Mouse (Mus musculus) forebrain, embryonic 16.5 days (tissue): ENCODE results near the gene Zfp622. TPM values are rescaled to one million over a fixed set of nuclear protein-coding genes. Genes with fewer than 3 reads are reported as not detected.
"Not testable (repeated sequence)": the region's sequence is repeated elsewhere in the genome, so short reads cannot be mapped to it uniquely, and the experiment has no call there.

Experiments used
- ATAC-seq: fragments of 200-750 bp; cut with Nextera tagmentation; 2 replicates; pipeline ENCODE4 v1.8.0; 2017; ENCODE audit warnings: mild to moderate bottlenecking, moderate library complexity
- H3K27ac ChIP-seq: fragments of 300-500 bp; sonication (generic); 2 replicates; pipeline ENCODE4 v1.5.1; 2014; ENCODE audit warnings: low read length, control low read depth
- H3K27me3 ChIP-seq: fragments of 300-500 bp; sonication (generic); replicated peaks from 2 replicates; pipeline ENCODE4 v1.6.1; 2014; ENCODE audit warnings: low read length; ENCODE audit not compliant: control insufficient read depth, insufficient read depth
- H3K36me3 ChIP-seq: fragments of 300-500 bp; sonication (generic); 2 replicates; pipeline ENCODE4 v1.6.1; 2014; ENCODE audit not compliant: control insufficient read depth, insufficient read depth
- H3K4me1 ChIP-seq: fragments of 300-500 bp; sonication (generic); replicated peaks from 2 replicates; pipeline ENCODE4 v1.6.1; 2014; ENCODE audit warnings: low read length; ENCODE audit not compliant: control insufficient read depth, insufficient read depth
- H3K4me2 ChIP-seq: fragments of 300-500 bp; sonication (generic); 2 replicates; pipeline ENCODE4 v1.6.1; 2014; ENCODE audit warnings: mild to moderate bottlenecking, low read length, control low read depth
- H3K4me3 ChIP-seq: fragments of 300-500 bp; sonication (generic); replicated peaks from 2 replicates; pipeline ENCODE4 v1.5.1; 2014; ENCODE audit warnings: mild to moderate bottlenecking, low read length, control low read depth
- H3K9ac ChIP-seq: fragments of 300-500 bp; sonication (generic); replicated peaks from 2 replicates; pipeline ENCODE4 v1.6.1; 2014; ENCODE audit warnings: low read depth, low read length, control low read depth
- H3K9me3 ChIP-seq: fragments of 300-500 bp; sonication (generic); 2 replicates; pipeline ENCODE4 v1.6.1; 2016; ENCODE audit warnings: low read length; ENCODE audit not compliant: control insufficient read depth
- WGBS: fragments of 180-500 bp; shearing (Covaris S2); extraction: QIAGEN DNeasy Blood & Tissue Kit; methylation state at CpG from one replicate; pipeline ENCODE4 v1.1.7; 2014; 5-methylcytosine and 5-hydroxymethylcytosine counted together
- polyA plus RNA-seq: library from polyadenylated mRNA; unstranded; fragments of >200 nt; fragmentation: Nextera tagmentation; extraction: Ambion mirVana; gene quantifications from 2 replicates; pipeline ENCODE4 v1.2.1, GENCODE M21; 2015

Gene Zfp622
- polyA plus RNA-seq, 1 experiment from 2014 or later, result 26.9 TPM

DNA sequence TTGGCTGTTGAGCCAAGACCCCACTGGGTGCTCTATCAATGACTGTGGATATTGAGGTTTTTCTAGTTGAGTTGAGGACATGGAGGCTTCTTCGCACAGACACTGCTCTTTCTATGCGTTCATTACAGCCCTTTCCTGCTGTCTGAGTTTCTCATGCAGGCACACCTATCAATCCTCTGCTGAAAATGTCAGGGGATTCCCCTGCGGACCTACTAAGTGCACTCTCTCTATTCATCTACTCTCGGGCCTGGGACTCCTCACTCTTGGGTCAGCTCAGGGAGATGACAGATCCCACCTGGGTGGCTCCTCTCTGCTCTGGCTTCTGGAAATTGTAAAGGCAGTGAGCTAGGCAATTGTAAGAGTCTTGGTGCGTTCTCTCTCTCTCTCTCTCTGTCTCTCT, 23.9 kb upstream of the Zfp622 start:
- H3K36me3 ChIP-seq, result no peaks in the 10 kb centered on the region
- H3K4me2 ChIP-seq, result no peak overlapping the region
- H3K9ac ChIP-seq, result no peak overlapping the region
- no peaks in the 10 kb centered on the region for H3K4me1 ChIP-seq
- no peaks in the 10 kb centered on the region for H3K27me3 ChIP-seq
- no peaks in the 10 kb centered on the region for H3K9me3 ChIP-seq
- 86% methylated on average over 5 of the region's 5 CpGs for WGBS
- H3K27ac ChIP-seq, result no peak overlapping the region
- H3K4me3 ChIP-seq, result no peak overlapping the region
- ATAC-seq, result no peak

DNA sequence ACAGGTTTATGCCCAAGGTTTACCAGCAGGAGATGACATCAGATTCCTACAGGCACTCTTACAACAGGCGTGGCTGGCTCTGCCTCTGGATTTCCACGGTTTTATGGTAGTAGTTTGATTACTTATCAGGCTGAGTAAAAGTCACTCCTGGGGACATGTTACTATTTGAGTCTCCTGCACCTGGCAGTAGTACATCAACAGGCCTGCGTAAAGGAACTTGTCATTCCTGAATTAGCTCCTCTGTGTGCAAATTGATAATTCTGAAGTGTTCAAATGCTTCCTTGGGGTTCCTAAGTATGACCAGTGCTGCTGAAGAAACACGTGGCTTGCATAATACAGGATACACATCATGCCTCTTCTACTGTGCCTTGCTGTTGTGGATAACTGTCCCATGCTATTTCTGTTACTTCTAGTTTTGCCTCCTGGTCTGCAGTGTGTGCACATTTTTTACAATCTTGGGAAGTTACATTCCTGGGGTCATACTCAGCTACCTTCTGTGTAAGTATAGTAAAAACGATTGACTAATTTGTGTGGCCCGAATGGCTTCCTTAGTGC, 17.9 kb upstream of the Zfp622 start:
- H3K36me3 ChIP-seq, result no peaks in the 10 kb centered on the region
- H3K27ac ChIP-seq, result no peak overlapping the region
- no peak overlapping the region for H3K9ac ChIP-seq
- H3K9me3 ChIP-seq, result no peaks in the 10 kb centered on the region
- no peak overlapping the region for H3K4me3 ChIP-seq
- WGBS, result 86% methylated on average over 6 of the region's 6 CpGs
- no peak overlapping the region for H3K4me2 ChIP-seq
- no peaks in the 10 kb centered on the region for H3K27me3 ChIP-seq
- no peaks in the 10 kb centered on the region for H3K4me1 ChIP-seq
- ATAC-seq, result no peak

DNA sequence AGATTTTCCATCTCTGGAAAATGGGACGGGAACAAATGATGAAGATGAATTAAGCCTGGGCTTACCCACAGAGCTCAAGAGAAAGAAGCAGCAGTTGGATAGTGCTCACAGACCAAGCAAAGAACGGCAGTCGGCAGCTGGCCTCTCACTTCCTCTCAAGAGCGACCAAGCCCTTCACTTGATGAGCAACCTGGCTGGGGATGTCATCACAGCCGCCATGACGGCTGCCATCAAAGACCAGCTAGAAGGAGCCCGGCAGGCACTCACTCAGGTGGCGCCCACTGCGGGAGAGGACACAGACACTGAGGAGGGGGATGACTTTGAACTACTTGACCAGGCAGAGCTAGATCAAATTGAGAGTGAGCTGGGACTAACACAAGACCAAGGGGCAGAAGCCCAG, 12.6 kb upstream of the Zfp622 start:
- H3K27me3 ChIP-seq, result no peaks in the 10 kb centered on the region
- no peaks in the 10 kb centered on the region for H3K36me3 ChIP-seq
- WGBS, result 91% methylated on average over 9 of the region's 9 CpGs
- no peak for ATAC-seq
- no peak overlapping the region for H3K27ac ChIP-seq
- no peak overlapping the region for H3K4me3 ChIP-seq
- H3K9ac ChIP-seq, result no peak overlapping the region
- no peaks in the 10 kb centered on the region for H3K9me3 ChIP-seq
- H3K4me2 ChIP-seq, result no peak overlapping the region
- H3K4me1 ChIP-seq, result no peaks in the 10 kb centered on the region

DNA sequence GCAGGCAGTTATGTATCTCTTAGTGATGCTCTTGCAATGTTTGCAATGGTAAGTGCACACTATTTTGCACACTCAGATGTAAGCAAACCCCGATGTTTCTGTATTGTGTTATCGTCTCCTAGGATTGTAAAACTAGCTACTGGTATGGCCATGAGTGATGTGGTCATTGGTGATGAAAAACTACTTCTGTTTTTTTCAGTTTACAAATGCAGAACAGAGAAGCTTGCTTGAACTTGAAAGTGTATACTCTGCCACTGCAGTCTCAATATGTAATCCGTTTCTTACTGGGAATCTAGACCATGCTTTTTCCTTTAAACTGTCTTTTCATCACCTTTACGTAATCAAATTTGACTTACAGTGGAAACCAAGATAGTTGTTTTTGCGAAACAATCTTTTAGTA, 11.4 kb upstream of the Zfp622 start:
- H3K27ac ChIP-seq, result no peak overlapping the region
- no peak overlapping the region for H3K4me3 ChIP-seq
- WGBS, result 92% methylated on average over 5 of the region's 5 CpGs
- no peak for ATAC-seq
- no peaks in the 10 kb centered on the region for H3K36me3 ChIP-seq
- no peaks in the 10 kb centered on the region for H3K4me1 ChIP-seq
- no peak overlapping the region for H3K4me2 ChIP-seq
- no peaks in the 10 kb centered on the region for H3K9me3 ChIP-seq
- H3K9ac ChIP-seq, result no peak overlapping the region
- no peaks in the 10 kb centered on the region for H3K27me3 ChIP-seq

DNA sequence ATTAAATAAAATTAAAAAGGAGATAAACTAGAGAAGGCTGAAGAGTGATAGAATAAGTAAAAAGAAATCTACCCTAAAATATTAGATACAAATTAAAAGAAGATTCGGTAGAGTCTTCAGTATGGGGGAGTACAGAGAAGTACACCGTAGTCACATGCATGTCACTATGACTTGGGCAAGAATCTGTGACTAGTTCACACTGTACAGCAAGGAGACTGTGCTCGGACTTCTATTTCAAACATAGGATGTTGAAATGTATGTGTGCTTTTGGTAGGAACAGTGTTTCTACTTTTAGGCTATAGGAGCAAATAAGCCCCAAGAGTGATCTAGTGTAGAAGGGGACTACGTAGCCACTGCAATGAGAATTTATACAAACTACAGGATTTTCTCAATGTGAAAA, 9.8 kb upstream of the Zfp622 start:
- H3K9me3 ChIP-seq, result no peaks in the 10 kb centered on the region
- H3K27me3 ChIP-seq, result no peaks in the 10 kb centered on the region
- H3K36me3 ChIP-seq, result no peaks in the 10 kb centered on the region
- no peaks in the 10 kb centered on the region for H3K4me1 ChIP-seq
- 92% methylated on average over 4 of the region's 4 CpGs for WGBS
- no peak overlapping the region for H3K9ac ChIP-seq
- ATAC-seq, result no peak
- no peak overlapping the region for H3K4me2 ChIP-seq
- no peak overlapping the region for H3K4me3 ChIP-seq
- no peak overlapping the region for H3K27ac ChIP-seq

DNA sequence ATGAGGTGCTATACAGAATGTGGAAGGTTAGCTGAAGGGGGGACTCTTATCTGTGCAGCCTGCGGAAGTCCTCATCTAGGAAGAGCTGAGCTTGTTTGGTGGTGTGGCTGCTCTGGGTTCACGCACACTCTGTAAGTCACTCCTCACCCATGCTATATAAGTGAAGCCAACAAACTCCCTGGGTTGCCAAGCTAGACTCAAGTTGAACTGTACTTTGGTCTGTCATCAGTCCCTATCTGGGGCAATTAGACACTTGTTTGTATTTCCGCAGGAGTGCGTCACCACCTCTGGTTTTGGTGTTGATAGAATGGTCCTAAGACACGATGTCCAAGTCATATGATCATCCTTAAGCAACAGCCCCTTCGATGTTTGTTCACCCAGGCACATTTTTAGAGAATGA, 8.4 kb upstream of the Zfp622 start:
- H3K9ac ChIP-seq, result no peak overlapping the region
- H3K27ac ChIP-seq, result no peak overlapping the region
- no peak overlapping the region for H3K4me3 ChIP-seq
- no peaks in the 10 kb centered on the region for H3K4me1 ChIP-seq
- H3K4me2 ChIP-seq, result no peak overlapping the region
- ATAC-seq, result no peak
- H3K36me3 ChIP-seq, result no peaks in the 10 kb centered on the region
- H3K9me3 ChIP-seq, result no peaks in the 10 kb centered on the region
- H3K27me3 ChIP-seq, result no peaks in the 10 kb centered on the region
- 91% methylated on average over 6 of the region's 6 CpGs for WGBS

DNA sequence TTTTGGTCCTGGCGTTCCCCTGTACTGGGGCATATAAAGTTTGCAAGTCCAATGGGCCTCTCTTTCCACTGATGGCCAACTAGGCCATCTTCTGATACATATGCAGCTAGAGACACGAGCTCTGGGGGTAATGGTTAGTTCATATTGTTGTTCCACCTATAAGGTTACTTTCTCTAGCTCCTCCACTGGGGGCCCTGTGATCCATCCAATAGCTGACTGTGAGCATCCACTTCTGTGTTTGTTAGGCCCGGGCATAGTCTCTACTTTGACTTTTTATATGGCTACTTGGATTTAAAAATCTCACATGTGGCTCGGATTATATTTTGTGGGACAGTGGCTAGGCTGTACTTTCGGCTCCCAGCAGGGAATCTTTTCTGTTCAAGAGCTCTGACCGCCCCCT, 552 bp upstream of the Zfp622 start:
- peak overlapping the region; percentile 76 for H3K9ac ChIP-seq
- peak overlapping the region; percentile 89 for H3K27ac ChIP-seq
- peak overlapping the region; percentile 63 for H3K4me2 ChIP-seq
- 17% methylated on average over 6 of the region's 6 CpGs for WGBS
- peak; percentile 32 for ATAC-seq
- not testable (repeated sequence) for H3K36me3 ChIP-seq, H3K27me3 ChIP-seq, H3K9me3 ChIP-seq
- peak overlapping the region; percentile 65 for H3K4me3 ChIP-seq
- H3K4me1 ChIP-seq, result peaks cover 17% of the 10 kb centered on the region

DNA sequence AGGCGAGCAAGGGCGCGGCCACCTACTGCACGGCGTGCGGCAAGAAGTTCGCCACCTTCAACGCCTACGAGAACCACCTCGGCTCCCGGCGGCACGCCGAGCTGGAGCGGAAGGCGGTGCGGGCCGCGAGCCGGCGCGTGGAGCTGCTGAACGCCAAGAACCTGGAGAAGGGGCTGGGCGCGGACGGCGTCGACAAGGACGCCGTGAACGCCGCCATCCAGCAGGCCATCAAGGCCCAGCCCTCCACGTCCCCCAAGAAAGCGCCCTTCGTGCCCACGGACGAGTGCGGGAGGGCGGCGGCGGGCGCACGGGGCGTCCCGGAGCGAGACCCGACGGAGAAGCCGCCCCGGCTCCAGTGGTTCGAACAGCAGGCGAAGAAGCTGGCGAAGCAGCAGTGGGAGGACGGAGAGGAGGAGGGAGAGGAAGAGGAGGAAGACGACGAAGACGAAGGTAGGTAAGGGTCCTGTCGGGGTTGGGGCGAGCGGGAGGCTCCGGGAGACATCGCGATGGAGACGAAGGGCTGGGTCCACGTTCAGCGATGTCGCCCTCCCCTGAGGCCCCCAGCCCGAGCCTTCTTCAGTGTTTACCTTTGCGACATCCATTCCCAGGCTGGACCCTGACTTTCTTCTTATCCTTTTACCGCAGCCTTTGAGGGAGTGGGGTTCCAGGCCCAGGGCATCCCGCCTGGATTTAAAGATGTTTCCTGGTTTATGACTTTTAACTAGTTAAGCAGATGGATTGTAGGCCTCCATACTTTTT, 747 bp downstream of the Zfp622 start:
- Histone ChIP-seq H3K27ac (peak overlapping the region; percentile 82), H3K27me3 (no peaks in the 10 kb centered on the region), H3K4me2 (peak overlapping the region; percentile 99), H3K9ac (peak overlapping the region; percentile 68), H3K9me3 (no peaks in the 10 kb centered on the region), H3K4me3 (peak overlapping the region; percentile 65), H3K36me3 (peaks cover 7% of the 10 kb centered on the region), H3K4me1 (peaks cover 17% of the 10 kb centered on the region)
- no peak for ATAC-seq
- WGBS, result under 1% methylated on average over 68 of the region's 71 CpGs

DNA sequence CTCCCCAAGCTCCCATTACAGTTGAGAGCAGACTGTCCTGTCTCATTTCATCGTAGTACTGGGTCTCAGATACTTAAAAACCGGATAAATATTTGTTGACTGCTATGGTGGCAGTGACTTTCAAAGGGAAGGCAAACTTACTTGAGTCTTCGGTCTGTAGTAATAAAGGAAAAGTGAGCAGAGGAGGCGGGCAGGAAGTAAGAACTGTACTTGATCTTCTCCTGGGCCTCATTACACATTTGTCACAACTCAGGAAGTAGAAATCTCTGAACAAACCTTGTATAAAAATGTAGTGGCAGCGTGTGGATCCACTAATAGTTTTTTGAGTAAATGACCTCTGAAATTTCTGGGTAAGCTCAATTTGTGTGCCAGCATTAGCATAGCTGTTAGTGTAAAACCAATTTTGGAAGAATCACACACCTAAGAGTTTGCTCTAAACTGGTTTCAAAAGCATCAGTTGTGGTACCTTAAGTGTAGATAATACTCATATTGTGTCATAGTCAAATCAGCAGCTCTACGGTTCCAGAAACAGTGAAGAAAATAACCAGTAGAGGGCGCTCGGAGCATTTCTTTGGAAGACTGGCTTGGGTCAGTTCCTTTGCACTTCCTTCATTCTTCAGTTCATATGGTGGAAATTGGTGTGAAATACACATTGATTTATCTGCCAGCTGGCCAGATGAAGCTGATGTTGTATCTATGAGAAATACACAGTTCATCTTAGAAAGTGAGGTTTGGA, 9.0 kb downstream of the Zfp622 start:
- Histone ChIP-seq H3K27me3 (no peaks in the 10 kb centered on the region), H3K4me2 (no peak overlapping the region), H3K36me3 (peaks cover 20% of the 10 kb centered on the region), H3K9ac (no peak overlapping the region), H3K4me3 (no peak overlapping the region), H3K9me3 (no peaks in the 10 kb centered on the region), H3K27ac (no peak overlapping the region), H3K4me1 (no peaks in the 10 kb centered on the region)
- peak; percentile 47; the same call in 1 of the 2 replicates for ATAC-seq
- 64% methylated on average over 8 of the region's 8 CpGs for WGBS
